Mouse (Mus musculus): ENCODE results near the gene Gprin3. TPM values are rescaled to one million over a fixed set of nuclear protein-coding genes. Genes with fewer than 3 reads are reported as not detected.
"Not testable (repeated sequence)": the region's sequence is repeated elsewhere in the genome, so short reads cannot be mapped to it uniquely, and the experiment has no call there.

Gene Gprin3
- polyA plus RNA-seq, 1 experiment: 2.9 TPM

- 91% methylated on average over 2 of the region's 2 CpGs for WGBS
- DNase-seq: no peak
- H3K4me1 ChIP-seq (ENCODE audit: control insufficient read depth, insufficient read depth, low read length): no peaks in the 10 kb centered on the region; the same call in 1 of the 2 replicates
- H3K4me3 ChIP-seq (replicated peaks; ENCODE audit: extremely low read depth, low read depth, low read length): no peak overlapping the region
- TF ChIP-seq POLR2A (IDR thresholded peaks at IDR 0.05; ENCODE audit: borderline replicate concordance, extremely low read depth, low read depth, low read length) (no peak), CTCF (IDR thresholded peaks at IDR 0.05; ENCODE audit: insufficient read depth, low read length) (no peak)
These were observed 62.8 kb downstream of the Gprin3 start for GRCm38 (mm10) chr6:59363282-59363681.

GRCm38 (mm10) chr6:59354943-59355342 is 71.2 kb downstream of the Gprin3 start:
- Histone ChIP-seq H3K4me1 (ENCODE audit: control insufficient read depth, insufficient read depth, low read length) (no peaks in the 10 kb centered on the region; the same call in 1 of the 2 replicates), H3K4me3 (replicated peaks; ENCODE audit: extremely low read depth, low read depth, low read length) (no peak overlapping the region)
- DNase-seq: no peak
- 86% methylated on average over 7 of the region's 7 CpGs for WGBS
- TF ChIP-seq POLR2A (IDR thresholded peaks at IDR 0.05; ENCODE audit: borderline replicate concordance, extremely low read depth, low read depth, low read length) (no peak), CTCF (IDR thresholded peaks at IDR 0.05; ENCODE audit: insufficient read depth, low read length) (no peak)

DNA sequence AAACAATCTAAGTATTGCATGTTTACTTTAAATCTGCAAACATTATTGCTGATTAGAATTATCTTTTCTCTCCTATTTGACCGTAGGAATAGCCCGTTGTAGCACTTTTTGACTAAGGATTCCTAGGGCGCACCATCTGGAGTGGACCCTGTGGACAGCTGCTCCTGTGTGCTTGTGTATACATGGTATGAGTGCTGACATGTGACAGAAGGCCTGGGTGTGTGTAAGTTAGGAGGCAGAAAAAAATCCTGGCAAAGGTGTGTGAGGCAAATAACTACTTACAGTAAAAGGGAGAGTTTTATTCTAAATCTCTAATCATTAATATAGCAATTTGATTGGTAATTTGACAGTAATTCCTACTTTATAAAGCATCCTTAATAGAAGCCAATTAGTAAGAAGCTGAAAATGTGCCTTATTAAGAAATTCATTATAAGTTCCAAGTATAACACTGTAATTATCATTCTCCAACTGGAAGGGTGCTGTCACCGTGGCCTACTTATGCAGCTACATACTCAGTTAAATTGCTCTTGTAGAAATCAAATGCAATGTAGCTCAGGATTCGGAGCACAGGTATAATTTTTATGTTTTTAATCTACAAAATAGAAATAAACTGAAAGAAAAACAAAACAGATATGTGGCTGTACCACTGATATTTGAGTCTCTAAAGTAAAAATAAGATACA is 74.8 kb downstream of the Gprin3 start:
- Histone ChIP-seq H3K4me3 (replicated peaks; ENCODE audit: extremely low read depth, low read depth, low read length) (no peak overlapping the region), H3K4me1 (ENCODE audit: control insufficient read depth, insufficient read depth, low read length) (no peaks in the 10 kb centered on the region)
- DNase-seq: no peak
- WGBS: 77% methylated on average over 5 of the region's 5 CpGs
- TF ChIP-seq POLR2A (IDR thresholded peaks at IDR 0.05; ENCODE audit: borderline replicate concordance, extremely low read depth, low read depth, low read length): no peak
- TF ChIP-seq CTCF (IDR thresholded peaks at IDR 0.05; ENCODE audit: insufficient read depth, low read length): no peak

DNA sequence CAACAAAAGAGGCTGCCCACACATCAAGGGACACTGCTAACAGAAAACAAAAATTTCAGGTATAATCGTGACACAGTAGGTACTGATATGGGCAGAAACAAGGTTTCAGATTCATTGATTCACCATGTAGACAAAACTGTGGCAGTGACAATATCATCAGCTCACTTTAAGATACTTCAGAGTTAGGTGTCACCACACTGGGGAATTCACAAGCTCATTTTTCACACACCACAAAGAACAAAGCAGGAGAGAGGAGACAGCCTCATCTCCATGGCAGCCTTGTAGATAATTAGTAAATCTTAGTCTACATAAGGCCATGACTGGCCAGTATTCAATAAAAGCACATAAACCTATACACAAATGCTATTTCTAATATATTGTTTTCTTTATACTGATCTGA is 77.4 kb downstream of the Gprin3 start:
- no peak for TF ChIP-seq CTCF (IDR thresholded peaks at IDR 0.05; ENCODE audit: insufficient read depth, low read length)
- no peak for TF ChIP-seq POLR2A (IDR thresholded peaks at IDR 0.05; ENCODE audit: borderline replicate concordance, extremely low read depth, low read depth, low read length)
- H3K4me1 ChIP-seq (ENCODE audit: control insufficient read depth, insufficient read depth, low read length): no peaks in the 10 kb centered on the region
- H3K4me3 ChIP-seq (replicated peaks; ENCODE audit: extremely low read depth, low read depth, low read length): no peak overlapping the region
- no peak for DNase-seq
- 74% methylated on average over 1 of the region's 1 CpGs for WGBS

DNA sequence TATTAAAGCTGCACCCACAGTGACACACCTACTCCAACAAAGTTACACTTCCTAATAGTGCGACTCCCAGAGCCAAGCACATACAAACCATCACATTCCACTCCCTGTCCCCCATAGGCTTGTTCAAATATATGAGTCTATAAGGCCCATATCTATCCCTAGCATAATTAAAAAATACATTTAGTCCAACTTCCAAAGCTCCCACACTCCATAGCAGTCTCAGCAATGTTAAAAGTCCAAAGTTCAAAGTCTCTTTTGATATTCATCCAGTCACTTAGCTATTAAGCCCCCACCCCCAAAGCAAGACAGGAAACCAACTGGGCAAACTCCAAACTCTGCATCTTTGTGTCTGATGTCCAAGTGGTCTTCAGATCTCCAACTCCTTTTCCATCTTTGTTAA is 84.9 kb downstream of the Gprin3 start:
- Histone ChIP-seq H3K4me1 (ENCODE audit: control insufficient read depth, insufficient read depth, low read length) (no peaks in the 10 kb centered on the region), H3K4me3 (replicated peaks; ENCODE audit: extremely low read depth, low read depth, low read length) (no peak overlapping the region)
- no peak for TF ChIP-seq POLR2A (IDR thresholded peaks at IDR 0.05; ENCODE audit: borderline replicate concordance, extremely low read depth, low read depth, low read length)
- no peak for TF ChIP-seq CTCF (IDR thresholded peaks at IDR 0.05; ENCODE audit: insufficient read depth, low read length)
- WGBS: 63% methylated on average over 1 of the region's 1 CpGs
- no peak for DNase-seq

- WGBS: 74% methylated on average over 1 of the region's 1 CpGs
- no peak for TF ChIP-seq CTCF (IDR thresholded peaks at IDR 0.05; ENCODE audit: insufficient read depth, low read length)
- TF ChIP-seq POLR2A (IDR thresholded peaks at IDR 0.05; ENCODE audit: borderline replicate concordance, extremely low read depth, low read depth, low read length): no peak
These were observed 97.8 kb downstream of the Gprin3 start for GRCm38 (mm10) chr6:59328297-59328696.

GRCm38 (mm10) chr6:59315868-59316267 is 110.2 kb downstream of the Gprin3 start:
- DNase-seq: no peak
- H3K4me3 ChIP-seq (replicated peaks; ENCODE audit: extremely low read depth, low read depth, low read length): no peak overlapping the region
- TF ChIP-seq POLR2A (IDR thresholded peaks at IDR 0.05; ENCODE audit: borderline replicate concordance, extremely low read depth, low read depth, low read length) (no peak), CTCF (IDR thresholded peaks at IDR 0.05; ENCODE audit: insufficient read depth, low read length) (no peak)
- H3K4me1 ChIP-seq (ENCODE audit: control insufficient read depth, insufficient read depth, low read length): no peaks in the 10 kb centered on the region

More at GRCm38 (mm10) chr6:59328297-59328696, 97.8 kb downstream of the Gprin3 start:
- DNase-seq: no peak
- H3K4me1 ChIP-seq (ENCODE audit: control insufficient read depth, insufficient read depth, low read length): no peaks in the 10 kb centered on the region
- H3K4me3 ChIP-seq (replicated peaks; ENCODE audit: extremely low read depth, low read depth, low read length): no peak overlapping the region

DNA sequence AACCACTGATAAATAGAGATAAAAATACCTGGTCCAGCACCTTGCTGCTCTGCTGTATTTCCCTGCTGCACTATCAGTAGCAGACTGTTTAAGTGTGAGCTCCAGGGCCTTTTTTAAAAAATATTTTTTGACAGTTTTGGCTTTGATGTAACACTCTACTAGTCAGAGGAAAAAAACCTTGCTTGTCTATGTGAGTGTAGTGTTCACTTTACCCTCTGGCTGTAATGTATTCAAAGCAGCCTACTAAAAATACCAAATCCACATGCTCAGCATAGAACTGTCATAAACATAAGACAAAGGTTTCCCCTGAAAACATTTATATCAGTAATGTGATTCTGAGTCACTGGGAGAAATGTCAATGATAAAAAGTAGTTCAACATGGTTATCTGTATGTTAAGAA is 111.0 kb downstream of the Gprin3 start:
- DNase-seq: no peak
- Histone ChIP-seq H3K4me1 (ENCODE audit: control insufficient read depth, insufficient read depth, low read length) (no peaks in the 10 kb centered on the region), H3K4me3 (replicated peaks; ENCODE audit: extremely low read depth, low read depth, low read length) (no peak overlapping the region)
- TF ChIP-seq POLR2A (IDR thresholded peaks at IDR 0.05; ENCODE audit: borderline replicate concordance, extremely low read depth, low read depth, low read length) (no peak), CTCF (IDR thresholded peaks at IDR 0.05; ENCODE audit: insufficient read depth, low read length) (no peak)

DNA sequence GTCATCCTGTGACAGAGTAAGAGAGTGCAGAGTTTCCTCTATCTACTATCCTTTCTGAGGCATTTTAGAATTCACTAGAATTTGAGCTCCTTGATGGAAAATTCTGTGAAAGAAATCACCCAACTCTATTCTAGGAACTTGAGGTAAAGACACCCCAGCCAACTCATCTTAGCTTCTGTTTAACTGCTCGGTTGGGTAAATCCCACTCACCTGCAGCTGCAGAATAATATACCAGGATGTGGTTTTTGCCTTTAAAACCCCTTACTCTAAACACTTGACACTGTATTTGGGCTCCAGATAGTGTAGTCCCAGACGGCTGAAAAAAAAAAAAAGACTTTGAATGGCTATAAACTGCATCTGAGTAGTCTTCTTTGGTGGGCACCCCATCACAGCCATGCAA is 112.9 kb downstream of the Gprin3 start:
- no peak overlapping the region for H3K4me3 ChIP-seq (replicated peaks; ENCODE audit: extremely low read depth, low read depth, low read length)
- H3K4me1 ChIP-seq (ENCODE audit: control insufficient read depth, insufficient read depth, low read length): no peaks in the 10 kb centered on the region
- DNase-seq: no peak
- TF ChIP-seq POLR2A (IDR thresholded peaks at IDR 0.05; ENCODE audit: borderline replicate concordance, extremely low read depth, low read depth, low read length): no peak
- no peak for TF ChIP-seq CTCF (IDR thresholded peaks at IDR 0.05; ENCODE audit: insufficient read depth, low read length)
- 62% methylated on average over 2 of the region's 2 CpGs for WGBS

GRCm38 (mm10) chr6:59311241-59311640 is 114.9 kb downstream of the Gprin3 start:
- DNase-seq: no peak
- no peaks in the 10 kb centered on the region for H3K4me1 ChIP-seq (ENCODE audit: control insufficient read depth, insufficient read depth, low read length)
- TF ChIP-seq POLR2A (IDR thresholded peaks at IDR 0.05; ENCODE audit: borderline replicate concordance, extremely low read depth, low read depth, low read length) (no peak), CTCF (IDR thresholded peaks at IDR 0.05; ENCODE audit: insufficient read depth, low read length) (no peak)
- no peak overlapping the region for H3K4me3 ChIP-seq (replicated peaks; ENCODE audit: extremely low read depth, low read depth, low read length)
- 93% methylated on average over 2 of the region's 2 CpGs for WGBS

DNA sequence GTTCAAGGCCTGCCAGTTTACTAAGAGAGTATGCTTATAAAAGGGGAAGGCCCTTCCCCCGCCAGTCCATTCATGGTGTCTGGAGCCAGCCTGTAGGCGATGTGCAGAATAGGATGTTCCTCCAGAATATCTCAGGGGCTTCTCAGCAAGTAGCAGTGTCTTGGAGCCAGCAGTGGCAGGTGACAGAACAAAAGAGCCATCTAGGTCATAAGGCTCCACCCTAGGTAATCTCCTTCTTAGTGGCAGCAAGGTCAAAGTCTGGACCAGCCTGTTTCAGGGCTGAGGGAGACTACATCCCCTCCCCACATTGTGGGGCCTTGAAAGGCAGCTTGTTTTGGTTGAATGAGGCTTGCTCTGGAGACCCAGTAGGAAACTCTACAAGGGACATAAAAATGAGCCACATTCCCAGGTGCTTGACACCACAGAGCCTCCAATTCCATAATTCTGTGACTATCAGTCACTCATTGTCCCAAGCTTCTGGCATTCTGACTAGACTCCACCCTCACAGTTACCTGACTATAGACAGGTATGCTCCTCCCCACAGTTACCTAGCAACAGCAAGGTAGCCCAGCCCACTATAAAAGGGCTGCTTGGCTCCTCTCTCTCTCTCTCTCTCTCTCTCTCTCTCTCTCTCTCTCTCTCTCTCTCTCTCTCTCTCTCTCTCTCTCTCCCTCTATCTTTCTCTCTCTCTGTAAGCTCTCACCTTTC is 121.7 kb downstream of the Gprin3 start:
- H3K4me1 ChIP-seq (ENCODE audit: control insufficient read depth, insufficient read depth, low read length); DNase-seq: not testable (repeated sequence)
- WGBS: 83% methylated on average over 2 of the region's 2 CpGs

More for the DNA sequence above, 121.7 kb downstream of the Gprin3 start:
- not testable (repeated sequence) for H3K4me3 ChIP-seq (replicated peaks; ENCODE audit: extremely low read depth, low read depth, low read length)
